Comparison of ENCODE assay signal across 10 mouse cellular contexts in genomic region chr4:72157931-72158371, GRCm38 (mm10). TPM values are rescaled to one million over a fixed set of nuclear protein-coding genes. Genes with fewer than 3 reads are reported as not detected.
DNase-seq lines count a peak whose midpoint lies in the region; ATAC-seq lines count a peak whose summit lies in the region.
"Had no signal": no experiment of that assay in that cellular context is flagged by ENCODE, and none has a peak within 500 bp of the region (broad histone marks: within the 10 kb centered on the region; RNA-seq: fewer than 3 reads in every experiment).

No protein-coding gene starts in this region.

- no peak overlapping the region for H3K4me2 ChIP-seq in liver, embryonic 13.5 days
- H3K4me2 ChIP-seq in liver, embryonic 12.5 days: no peak overlapping the region
- H3K4me2 ChIP-seq in embryonic facial prominence, embryonic 12.5 days (replicated peaks): no peak overlapping the region
- no peak overlapping the region for H3K4me2 ChIP-seq in midbrain, embryonic 14.5 days (ENCODE audit: low read length)

- H3K36me3 ChIP-seq in liver, embryonic 13.5 days: peaks cover 10% of the 10 kb centered on the region
- H3K36me3 ChIP-seq in liver, embryonic 12.5 days: peaks cover 37% of the 10 kb centered on the region
- H3K36me3 ChIP-seq in embryonic facial prominence, embryonic 12.5 days: peaks cover 7% of the 10 kb centered on the region
- H3K36me3 ChIP-seq in midbrain, embryonic 14.5 days (ENCODE audit: control insufficient read depth, insufficient read depth, low read length): 0 out of 2 replicates have a peak, but pooled peaks cover 9% of the 10 kb centered on the region

- H3K9ac ChIP-seq in liver, embryonic 13.5 days: no peak overlapping the region
- H3K9ac ChIP-seq in liver, embryonic 12.5 days: no peak overlapping the region
- no peak overlapping the region for H3K9ac ChIP-seq in embryonic facial prominence, embryonic 12.5 days
- H3K9ac ChIP-seq in midbrain, embryonic 14.5 days (replicated peaks; ENCODE audit: low read length): no peak overlapping the region

- 69% methylated on average over 10 of the region's 10 CpGs for WGBS in liver, embryonic 13.5 days (ENCODE audit: insufficient replicate concordance)
- 73% methylated on average over 10 of the region's 10 CpGs for WGBS in liver, embryonic 12.5 days (ENCODE audit: insufficient replicate concordance)
- 73% methylated on average over 10 of the region's 10 CpGs for WGBS in embryonic facial prominence, embryonic 12.5 days
- whole genome bisulfite sequencing in midbrain, embryonic 14.5 days: 67% methylated on average over 10 of the region's 10 CpGs

- intact Hi-C loops in gastrocnemius, postnatal 36 days (cut with DNase I): loop anchor here (5.0 kb wide), 1 partner anchor 34 kb away; no protein-coding TSS in a partner anchor
- intact Hi-C loops in left cerebral cortex, postnatal 36 days (cut with DNase I): no loop called here

- DNase-seq in gastrocnemius, postnatal 10 days: peak; percentile 19
- no peak for DNase-seq in gastrocnemius, postnatal 36 days
- DNase-seq in liver, embryonic 13.5 days: no peak
- DNase-seq in midbrain, embryonic 14.5 days: peak; percentile 31
- no peak for DNase-seq in left cerebral cortex, postnatal 36 days (ENCODE audit: low spot score in 2 of 2)
- no peak for DNase-seq in thymus, postnatal 10 days (ENCODE audit: low spot score in 2 of 2)

- H3K27ac ChIP-seq in liver, embryonic 13.5 days: no peak overlapping the region
- no peak overlapping the region for H3K27ac ChIP-seq in liver, embryonic 12.5 days
- no peak overlapping the region for H3K27ac ChIP-seq in embryonic facial prominence, embryonic 12.5 days
- H3K27ac ChIP-seq in midbrain, embryonic 14.5 days (replicated peaks; ENCODE audit: low read depth, low read length): no peak overlapping the region
- H3K27ac ChIP-seq: left cerebral cortex, adult 2 months had no signal

- H3K4me1 ChIP-seq in liver, embryonic 13.5 days (replicated peaks): peaks cover 9% of the 10 kb centered on the region
- H3K4me1 ChIP-seq in liver, embryonic 12.5 days: peaks cover 20% of the 10 kb centered on the region
- no peaks in the 10 kb centered on the region for H3K4me1 ChIP-seq in embryonic facial prominence, embryonic 12.5 days
- peaks cover 7% of the 10 kb centered on the region; the same call in 1 of the 2 replicates for H3K4me1 ChIP-seq in midbrain, embryonic 14.5 days (ENCODE audit: control insufficient read depth, insufficient read depth, low read length)

- no peaks in the 10 kb centered on the region for H3K27me3 ChIP-seq in liver, embryonic 13.5 days
- no peaks in the 10 kb centered on the region for H3K27me3 ChIP-seq in liver, embryonic 12.5 days (replicated peaks)
- H3K27me3 ChIP-seq in embryonic facial prominence, embryonic 12.5 days: no peaks in the 10 kb centered on the region
- no peaks in the 10 kb centered on the region for H3K27me3 ChIP-seq in midbrain, embryonic 14.5 days (ENCODE audit: control insufficient read depth, insufficient read depth, low read length)
- H3K27me3 ChIP-seq: megakaryocyte, embryonic 14.5 days had no signal

- H3K9me3 ChIP-seq in liver, embryonic 13.5 days (replicated peaks): no peaks in the 10 kb centered on the region
- no peaks in the 10 kb centered on the region for H3K9me3 ChIP-seq in liver, embryonic 12.5 days (replicated peaks)
- H3K9me3 ChIP-seq in embryonic facial prominence, embryonic 12.5 days: no peaks in the 10 kb centered on the region
- H3K9me3 ChIP-seq in midbrain, embryonic 14.5 days (ENCODE audit: control insufficient read depth, low read length): no peaks in the 10 kb centered on the region
- H3K9me3 ChIP-seq: megakaryocyte, embryonic 14.5 days had no signal

- H3K4me3 ChIP-seq in liver, embryonic 13.5 days (replicated peaks): no peak overlapping the region
- no peak overlapping the region for H3K4me3 ChIP-seq in liver, embryonic 12.5 days
- no peak overlapping the region for H3K4me3 ChIP-seq in embryonic facial prominence, embryonic 12.5 days
- no peak overlapping the region for H3K4me3 ChIP-seq in midbrain, embryonic 14.5 days (replicated peaks; ENCODE audit: low read depth, low read length)
- H3K4me3 ChIP-seq: left cerebral cortex, adult 2 months; megakaryocyte, embryonic 14.5 days had no signal

- ATAC-seq in liver, embryonic 13.5 days (ENCODE audit: low read depth): peak; percentile 43; the same call in 1 of the 2 replicates
- no peak for ATAC-seq in liver, embryonic 12.5 days
- ATAC-seq in embryonic facial prominence, embryonic 12.5 days (ENCODE audit: insufficient number of reproducible peaks, insufficient read depth, low FRiP score, low TSS enrichment): 0 out of 2 replicates have a peak, but pooled peaks have one; percentile 58
- 0 out of 2 replicates have a peak, but pooled peaks have one; percentile 31 for ATAC-seq in midbrain, embryonic 14.5 days (ENCODE audit: low FRiP score, low TSS enrichment)

RNA-seq across cellular contexts. Expression of gene Tle1, which starts 42.8 kb away (rescaled TPM):
- 10 to 100 TPM; 27.2 to 27.4 TPM for total RNA-seq in gastrocnemius, postnatal 10 days (2021)
- 10 to 100 TPM; 15.0 to 17.9 TPM for total RNA-seq in gastrocnemius, postnatal 36 days (2021)
- 5.6 and 6.1 TPM in 2 replicates for polyA plus RNA-seq in liver, embryonic 13.5 days (2015; fragmentation: Nextera tagmentation; extraction: Ambion mirVana)
- polyA plus RNA-seq in liver, embryonic 12.5 days (2016; fragmentation: Nextera tagmentation; extraction: Ambion mirVana): 15.1 and 15.4 TPM in 2 replicates
- 57.5 and 58.1 TPM in 2 replicates for polyA plus RNA-seq in embryonic facial prominence, embryonic 12.5 days (2016; fragmentation: Nextera tagmentation; extraction: Ambion mirVana)
- polyA plus RNA-seq in midbrain, embryonic 14.5 days (2014; fragmentation: Nextera tagmentation; extraction: Ambion mirVana): 43.5 and 51.0 TPM in 2 replicates
- 10 to 100 TPM; 46.3 to 49.9 TPM for total RNA-seq in left cerebral cortex, postnatal 36 days (2021)

Comparison
In these comparisons a context has a peak if more than half of its experiments do, and no peak if none do; other contexts are left out.
1. DNase-seq: peak in gastrocnemius, postnatal 10 days (single experiment) and midbrain, embryonic 14.5 days (single experiment); none in gastrocnemius, postnatal 36 days (0 of 2), liver, embryonic 13.5 days (single experiment), left cerebral cortex, postnatal 36 days (0 of 2) and thymus, postnatal 10 days (0 of 2).